Mouse (Mus musculus) embryonic facial prominence, embryonic 11.5 days (tissue): ENCODE measurements at regions not wholly inside any gene's neighbourhood (a gene's known extent, or its start where the extent isn't known, plus 50 kb on each side); places are given as distances from the start of the nearest gene placed in this dataset.
A peak's percentile ranks its signal among the peaks of the same experiment; 100 is the strongest.

ENCODE experiments used
- ATAC-seq: fragments of 200-750 bp; cut with Nextera tagmentation; replicated peaks from 2 replicates; pipeline ENCODE4 v1.8.0; 2017; ENCODE audit warnings: low read depth; ENCODE audit not compliant: insufficient number of reproducible peaks, low FRiP score, low TSS enrichment
- DNase-seq: peaks from one replicate; pipeline ENCODE4 v3.0.0-alpha.2; 2015; ENCODE audit warnings: low spot score
- H3K27ac ChIP-seq: fragments of 300-500 bp; sonication (generic); replicated peaks from 2 replicates; pipeline ENCODE4 v1.5.1; 2014; ENCODE audit warnings: mild to moderate bottlenecking, low read depth, low read length, control low read depth
- H3K27me3 ChIP-seq: fragments of 300-500 bp; sonication (generic); 2 replicates; pipeline ENCODE4 v1.6.1; 2014; ENCODE audit warnings: mild to moderate bottlenecking, low read length, moderate library complexity, mixed read lengths; ENCODE audit not compliant: control insufficient read depth, insufficient read depth
- H3K36me3 ChIP-seq: fragments of 300-500 bp; sonication (generic); replicated peaks from 2 replicates; pipeline ENCODE4 v1.6.1; 2014; ENCODE audit warnings: low read depth, mild to moderate bottlenecking, low read length, moderate library complexity, mixed read lengths; ENCODE audit not compliant: control insufficient read depth, insufficient read depth
- H3K4me1 ChIP-seq: fragments of 300-500 bp; sonication (generic); 2 replicates; pipeline ENCODE4 v1.6.1; 2014; ENCODE audit warnings: low read length, mixed read lengths; ENCODE audit not compliant: control insufficient read depth, insufficient read depth
- H3K4me2 ChIP-seq: fragments of 300-500 bp; sonication (generic); 2 replicates; pipeline ENCODE4 v1.6.1; 2014; ENCODE audit warnings: low read depth, mild to moderate bottlenecking, control low read depth, low read length, moderate library complexity
- H3K4me3 ChIP-seq: fragments of 300-500 bp; sonication (generic); 2 replicates; pipeline ENCODE4 v1.5.1; 2014; ENCODE audit warnings: low read depth, low read length, control low read depth
- H3K9ac ChIP-seq: fragments of 300-500 bp; sonication (generic); replicated peaks from 2 replicates; pipeline ENCODE4 v1.6.1; 2014; ENCODE audit warnings: mild to moderate bottlenecking, control low read depth, low read length
- H3K9me3 ChIP-seq: fragments of 300-500 bp; sonication (generic); replicated peaks from 2 replicates; pipeline ENCODE4 v1.6.1; 2016; ENCODE audit warnings: mild to moderate bottlenecking, low read length, inconsistent platforms, mixed read lengths; ENCODE audit not compliant: control insufficient read depth
- WGBS: fragments of 180-500 bp; shearing (Covaris S2); extraction: QIAGEN DNeasy Blood & Tissue Kit; methylation state at CpG from one replicate; pipeline ENCODE4 v1.1.7; 2014; 5-methylcytosine and 5-hydroxymethylcytosine counted together

DNA sequence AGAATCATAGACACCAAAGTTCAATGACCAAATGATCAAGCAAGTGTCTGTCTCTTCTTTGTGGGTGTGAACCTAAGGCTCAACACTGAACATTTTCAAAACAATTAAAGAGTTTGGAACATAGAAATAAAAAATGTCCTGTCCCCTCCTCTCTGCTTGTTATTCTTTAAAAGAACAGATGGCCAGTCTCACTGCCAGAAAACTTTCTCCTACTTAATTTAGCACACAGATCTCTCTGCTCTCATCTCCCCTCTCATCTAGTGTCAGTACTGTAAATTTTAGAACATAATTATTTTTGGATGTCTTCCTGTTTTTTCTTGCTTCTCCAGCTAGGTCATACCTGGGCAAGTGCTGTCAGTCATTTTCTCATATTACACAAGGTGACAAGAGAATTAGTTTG, 163.9 kb upstream of the St6gal2 start:
- Histone ChIP-seq H3K27me3 (no peaks in the 10 kb centered on the region), H3K4me1 (no peaks in the 10 kb centered on the region), H3K4me3 (no peak overlapping the region), H3K9me3 (no peaks in the 10 kb centered on the region), H3K36me3 (no peaks in the 10 kb centered on the region), H3K9ac (no peak overlapping the region), H3K4me2 (no peak overlapping the region), H3K27ac (no peak overlapping the region)
- no peak for ATAC-seq
- DNase-seq, result no peak

DNA sequence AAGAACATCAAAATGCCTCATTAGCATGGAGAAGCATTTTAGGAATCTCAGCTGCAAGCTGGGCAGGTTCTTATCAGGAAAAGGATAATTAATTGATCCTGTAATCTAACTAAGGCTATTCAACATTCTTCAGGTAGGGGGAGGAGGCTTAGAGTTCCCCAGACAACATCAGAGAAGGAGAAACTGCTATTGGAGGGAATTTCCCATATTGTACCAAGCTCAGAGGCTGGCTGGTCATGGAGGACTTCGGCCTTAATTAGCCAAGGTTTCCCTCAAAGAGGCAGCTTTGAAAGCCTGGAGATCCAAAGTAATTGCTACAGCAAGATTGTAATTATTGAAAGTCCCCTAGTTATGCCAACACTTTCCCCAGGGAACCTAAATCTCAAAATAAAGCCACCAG, 156.6 kb upstream of the St6gal2 start:
- 70% methylated on average over 1 of the region's 1 CpGs for WGBS
- H3K9ac ChIP-seq, result no peak overlapping the region
- H3K27ac ChIP-seq, result no peak overlapping the region
- H3K9me3 ChIP-seq, result no peaks in the 10 kb centered on the region
- H3K4me1 ChIP-seq, result no peaks in the 10 kb centered on the region
- H3K4me3 ChIP-seq, result no peak overlapping the region
- no peaks in the 10 kb centered on the region for H3K36me3 ChIP-seq
- no peaks in the 10 kb centered on the region for H3K27me3 ChIP-seq
- H3K4me2 ChIP-seq, result no peak overlapping the region
- DNase-seq (no peak), ATAC-seq (no peak)

DNA sequence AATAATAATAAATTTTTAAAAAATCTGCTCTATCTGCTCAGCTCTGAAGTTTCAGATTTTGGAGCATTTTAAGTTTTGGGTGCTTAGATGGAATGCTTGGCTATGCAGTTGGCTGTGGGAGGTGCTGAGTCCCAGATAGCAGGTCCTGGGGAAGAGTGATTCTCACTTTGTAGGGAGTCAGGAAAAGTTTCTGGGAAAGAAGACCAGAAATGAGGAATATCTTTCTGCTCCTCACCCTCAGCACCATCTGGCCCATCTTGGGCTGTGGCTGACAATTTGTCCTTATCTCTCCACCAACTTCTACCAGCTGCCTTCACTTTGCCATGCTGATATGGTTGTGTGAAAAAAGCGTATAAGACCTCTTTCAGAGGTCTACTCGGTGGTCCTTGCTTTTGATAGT, 152.5 kb upstream of the St6gal2 start:
- Histone ChIP-seq H3K27me3 (no peaks in the 10 kb centered on the region), H3K4me1 (no peaks in the 10 kb centered on the region), H3K9ac (no peak overlapping the region), H3K4me2 (no peak overlapping the region), H3K27ac (no peak overlapping the region), H3K4me3 (no peak overlapping the region), H3K36me3 (no peaks in the 10 kb centered on the region), H3K9me3 (no peaks in the 10 kb centered on the region)
- DNase-seq (no peak), ATAC-seq (no peak)
- 83% methylated on average over 2 of the region's 2 CpGs for WGBS

DNA sequence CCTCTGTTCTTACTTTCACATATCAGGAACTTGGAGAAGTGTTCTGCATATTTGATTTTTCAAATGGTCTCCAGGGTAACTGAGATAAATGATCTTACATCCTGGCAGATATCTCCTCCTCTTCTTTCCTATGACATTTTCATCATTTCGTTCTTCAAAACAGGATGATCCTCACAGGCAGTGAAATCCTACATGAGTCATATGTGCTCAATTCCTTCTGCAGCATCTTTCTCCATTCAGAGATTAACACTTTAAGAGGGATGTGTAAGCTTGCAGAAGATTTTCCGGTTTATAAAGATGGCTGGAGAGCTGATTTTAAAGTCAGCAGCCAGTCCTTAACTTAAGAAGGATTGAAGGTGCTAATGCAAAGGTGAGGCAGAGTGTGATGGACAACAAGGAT, 148.5 kb upstream of the St6gal2 start:
- H3K4me2 ChIP-seq, result no peak overlapping the region
- H3K4me1 ChIP-seq, result no peaks in the 10 kb centered on the region
- H3K9me3 ChIP-seq, result no peaks in the 10 kb centered on the region
- no peak overlapping the region for H3K27ac ChIP-seq
- 71% methylated on average over 2 of the region's 2 CpGs for WGBS
- ATAC-seq, result no peak
- no peak overlapping the region for H3K9ac ChIP-seq
- H3K27me3 ChIP-seq, result no peaks in the 10 kb centered on the region
- no peak overlapping the region for H3K4me3 ChIP-seq
- DNase-seq, result no peak
- H3K36me3 ChIP-seq, result no peaks in the 10 kb centered on the region

DNA sequence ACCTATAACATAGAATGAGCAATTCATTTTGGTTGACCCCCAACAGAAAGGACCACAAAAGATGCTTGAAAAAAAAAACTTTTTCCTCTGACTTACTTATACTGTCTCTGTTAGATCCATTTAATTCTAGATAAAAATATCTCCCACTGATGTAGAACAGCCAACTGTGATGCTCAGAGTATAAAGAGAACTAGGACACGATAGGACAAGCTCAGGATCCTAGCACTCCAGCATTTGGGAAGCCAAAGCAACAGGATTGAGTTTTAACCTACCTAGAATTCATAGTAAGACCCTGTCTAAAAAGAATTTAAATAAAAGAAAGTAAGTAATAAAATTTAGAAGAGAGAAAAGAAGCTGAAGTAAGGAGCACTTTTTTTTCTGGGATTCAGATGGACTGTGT, 146.3 kb upstream of the St6gal2 start:
- WGBS, result 69% methylated on average over 1 of the region's 1 CpGs

DNA sequence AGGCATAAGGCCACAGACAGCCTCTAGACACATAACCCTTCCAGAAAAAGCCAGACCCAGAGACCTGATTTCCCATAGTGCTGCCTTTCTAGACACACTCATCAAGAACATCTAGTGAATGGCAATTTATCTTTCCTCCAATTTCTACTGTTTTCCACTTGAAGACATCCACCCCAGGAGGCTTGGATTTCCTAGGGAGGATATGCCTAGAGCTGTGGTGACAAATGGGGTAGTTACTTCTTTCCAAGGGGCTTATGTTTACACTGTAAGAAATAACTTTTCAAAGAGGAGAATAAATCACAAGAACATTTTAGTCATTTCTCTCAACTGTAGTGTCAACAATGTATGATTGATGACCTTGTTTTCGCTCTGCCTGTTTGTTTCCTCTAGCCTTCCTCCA, 124.2 kb upstream of the St6gal2 start:
- Histone ChIP-seq H3K4me1 (no peaks in the 10 kb centered on the region), H3K27me3 (no peaks in the 10 kb centered on the region), H3K4me2 (no peak overlapping the region), H3K4me3 (no peak overlapping the region), H3K36me3 (no peaks in the 10 kb centered on the region), H3K9me3 (no peaks in the 10 kb centered on the region), H3K9ac (no peak overlapping the region), H3K27ac (no peak overlapping the region)
- ATAC-seq (no peak), DNase-seq (no peak)
- WGBS, result 86% methylated on average over 1 of the region's 1 CpGs

More for the DNA sequence above, 146.3 kb upstream of the St6gal2 start:
- no peak for ATAC-seq
- H3K27me3 ChIP-seq, result no peaks in the 10 kb centered on the region
- no peaks in the 10 kb centered on the region for H3K36me3 ChIP-seq
- H3K4me1 ChIP-seq, result no peaks in the 10 kb centered on the region
- H3K9me3 ChIP-seq, result no peaks in the 10 kb centered on the region
- H3K9ac ChIP-seq, result no peak overlapping the region
- H3K27ac ChIP-seq, result no peak overlapping the region
- H3K4me2 ChIP-seq, result no peak overlapping the region
- DNase-seq, result no peak
- no peak overlapping the region for H3K4me3 ChIP-seq

DNA sequence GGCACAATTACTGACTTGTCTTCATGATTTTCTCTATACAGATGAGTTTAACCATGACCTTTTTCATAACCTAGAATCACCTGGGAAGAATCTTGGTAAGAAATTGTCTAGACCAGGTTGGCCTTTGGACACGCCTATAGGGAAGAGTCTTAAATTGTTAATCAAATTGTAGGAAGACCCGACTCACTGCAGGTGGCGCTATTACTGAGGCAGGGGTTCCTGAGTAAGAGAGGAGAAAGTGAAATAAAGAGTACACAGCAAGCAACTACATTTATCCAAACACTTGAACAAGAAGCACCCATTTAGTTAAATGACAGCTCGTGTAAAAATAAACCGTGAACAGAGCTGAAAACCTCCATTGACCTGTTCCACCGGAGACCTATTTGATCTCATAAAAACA, 85.9 kb upstream of the St6gal2 start:
- no peak for ATAC-seq
- no peak for DNase-seq
- 78% methylated on average over 6 of the region's 6 CpGs for WGBS
- H3K4me1 ChIP-seq, result no peaks in the 10 kb centered on the region
- no peak overlapping the region for H3K27ac ChIP-seq
- H3K27me3 ChIP-seq, result no peaks in the 10 kb centered on the region
- no peak overlapping the region for H3K4me2 ChIP-seq
- no peaks in the 10 kb centered on the region for H3K36me3 ChIP-seq
- H3K4me3 ChIP-seq, result no peak overlapping the region
- H3K9ac ChIP-seq, result no peak overlapping the region
- H3K9me3 ChIP-seq, result no peaks in the 10 kb centered on the region

DNA sequence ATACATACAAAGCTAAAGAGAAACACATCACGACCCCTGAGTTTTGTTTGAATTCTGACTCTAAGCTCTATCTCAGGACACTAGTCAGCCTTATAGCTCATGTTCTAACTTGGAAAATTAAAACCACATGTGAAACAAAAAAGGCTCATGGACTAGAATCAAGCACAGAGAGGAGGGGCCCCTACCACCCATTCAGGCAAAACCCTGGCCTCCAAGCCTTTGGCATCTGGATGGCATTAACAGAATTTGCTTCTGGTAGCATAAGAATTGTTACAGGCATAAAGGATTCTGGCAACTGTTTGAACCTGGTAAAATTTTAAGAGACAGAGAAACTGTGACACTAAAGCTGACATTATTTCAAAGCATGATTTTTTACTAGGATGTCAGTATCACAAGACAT, 78.1 kb upstream of the St6gal2 start:
- Histone ChIP-seq H3K27ac (peak overlapping the region; percentile 43; the same call in 1 of the 2 replicates), H3K36me3 (no peaks in the 10 kb centered on the region), H3K9ac (no peak overlapping the region), H3K4me3 (no peak overlapping the region), H3K4me2 (no peak overlapping the region), H3K27me3 (no peaks in the 10 kb centered on the region), H3K9me3 (no peaks in the 10 kb centered on the region), H3K4me1 (no peaks in the 10 kb centered on the region)
- 24% methylated on average over 1 of the region's 1 CpGs for WGBS
- ATAC-seq (peak; percentile 96), DNase-seq (peak; percentile 96)
